Mouse (Mus musculus): Measurements from ENCODE around the gene Gm16381.
"Not testable (repeated sequence)": the region's sequence is repeated elsewhere in the genome, so short reads cannot be mapped to it uniquely, and the experiment has no call there.

The Gm16381 gene

GRCm38 (mm10) chr12:87644520-87644919 lies at the start of gene Gm16381:
TSS of gene Gm16381 (minus strand) at chr12:87644620.
- DNase-seq: not testable (repeated sequence)

GRCm38 (mm10) chr12:87652916-87653703 lies 8.7 kb upstream of the Gm16381 start:
- not testable (repeated sequence) for DNase-seq

GRCm38 (mm10) chr12:87618569-87618968 lies 25.9 kb downstream of the Gm16381 start, which contains the start of gene Gm4027:
TSS of gene Gm4027 (plus strand) at chr12:87618869.
- DNase-seq: not testable (repeated sequence)

- DNase-seq: not testable (repeated sequence)
These were observed 42.0 kb downstream of the Gm16381 start, which contains the start of gene Oog1 for GRCm38 (mm10) chr12:87602388-87602787. TSS of gene Oog1 (plus strand) at chr12:87602688.

GRCm38 (mm10) chr12:87601388-87601787 lies 43.0 kb downstream of the Gm16381 start:
- DNase-seq: not testable (repeated sequence)

Data from kidney, postnatal 14 days (tissue).